Mouse (Mus musculus) liver, adult 2 months (tissue): ENCODE results near the gene Ugdh.

Experiments used
- CTCF ChIP-seq: fragments of 200-500 bp; IDR thresholded peaks from 2 replicates; pipeline ENCODE4 v1.5.1; 2011; ENCODE audit warnings: low read depth, low read length, control low read depth
- POLR2A ChIP-seq: fragments of 200-500 bp; IDR thresholded peaks from 2 replicates; pipeline ENCODE4 v1.6.1; 2011; ENCODE audit warnings: low read length, control low read depth; ENCODE audit not compliant: insufficient read depth; ENCODE audit errors: extremely low read depth

DNA sequence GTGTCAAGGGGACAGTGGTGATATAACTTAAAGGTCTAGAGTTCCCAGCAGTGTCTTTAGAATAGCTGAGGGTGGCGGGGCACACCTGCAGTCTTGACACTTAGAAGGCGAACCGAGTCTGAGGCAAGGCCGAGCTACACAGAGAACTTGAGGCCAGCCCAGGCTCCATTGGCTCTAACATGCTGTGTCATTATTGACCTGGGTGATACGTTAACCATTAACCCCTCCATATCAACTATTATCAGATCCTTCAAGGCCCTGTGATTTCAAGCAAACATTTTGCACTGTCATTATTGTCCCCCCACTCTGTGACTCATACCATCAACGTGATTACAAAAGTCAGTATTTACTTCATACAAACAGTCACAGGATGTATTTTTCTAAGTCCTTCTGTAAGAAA, 11.5 kb downstream of the Ugdh start:
- no peak for TF ChIP-seq CTCF
- 0 out of 2 replicates have a peak, but pooled peaks have one; percentile 51 for TF ChIP-seq POLR2A
